Comparison of ENCODE assay signal across 8 mouse cellular contexts in genomic region chr11:75654471-75655390, GRCm38 (mm10). TPM values are rescaled to one million over a fixed set of nuclear protein-coding genes. Genes with fewer than 3 reads are reported as not detected.
DNase-seq lines count a peak whose midpoint lies in the region; ATAC-seq and TF ChIP-seq lines count a peak whose summit lies in the region.

No protein-coding gene starts in this region.

- no peak for TF ChIP-seq CTCF in lung, embryonic 14.5 days (IDR thresholded peaks at IDR 0.05; ENCODE audit: low read depth)
- no peak for TF ChIP-seq CTCF in olfactory bulb, adult 2 months (IDR thresholded peaks at IDR 0.05; ENCODE audit: insufficient read depth, low read depth, low read length)

- no peak for TF ChIP-seq POLR2A in olfactory bulb, adult 2 months (IDR thresholded peaks at IDR 0.05; ENCODE audit: insufficient read depth, low read depth, low read length)

- WGBS in embryonic facial prominence, embryonic 13.5 days, result 41% methylated on average over 25 of the region's 25 CpGs
- WGBS in hindbrain, embryonic 14.5 days, result 41% methylated on average over 25 of the region's 25 CpGs
- WGBS in lung, embryonic 14.5 days, result 43% methylated on average over 25 of the region's 25 CpGs
- 56% methylated on average over 25 of the region's 25 CpGs for WGBS in olfactory bulb, adult 2 months

- no peak for ATAC-seq in megakaryocyte, adult 5-6 weeks (ENCODE audit: poor library complexity, severe bottlenecking)
- ATAC-seq in embryonic facial prominence, embryonic 13.5 days (ENCODE audit: insufficient number of reproducible peaks, insufficient read depth, low FRiP score, low TSS enrichment, low read depth), result no peak
- ATAC-seq in hindbrain, embryonic 14.5 days (ENCODE audit: low FRiP score), result no peak
- ATAC-seq in lung, embryonic 14.5 days (ENCODE audit: insufficient read depth), result no peak

- peak overlapping the region; percentile 67; the same call in 1 of the 2 replicates for H3K9ac ChIP-seq in embryonic facial prominence, embryonic 13.5 days
- H3K9ac ChIP-seq in hindbrain, embryonic 14.5 days, result peak overlapping the region; percentile 52; the same call in 1 of the 2 replicates
- 0 out of 2 replicates have a peak overlapping the region, but pooled peaks have one; percentile 58 for H3K9ac ChIP-seq in lung, embryonic 14.5 days

- peak overlapping the region; percentile 84 for H3K4me2 ChIP-seq in embryonic facial prominence, embryonic 13.5 days
- H3K4me2 ChIP-seq in hindbrain, embryonic 14.5 days (replicated peaks), result peak overlapping the region; percentile 73
- peak overlapping the region; percentile 89 for H3K4me2 ChIP-seq in lung, embryonic 14.5 days

- no peaks in the 10 kb centered on the region for H3K27me3 ChIP-seq in megakaryocyte, embryonic 14.5 days (replicated peaks)
- H3K27me3 ChIP-seq in embryonic facial prominence, embryonic 13.5 days, result peaks cover 25% of the 10 kb centered on the region
- peaks cover 37% of the 10 kb centered on the region for H3K27me3 ChIP-seq in hindbrain, embryonic 14.5 days (ENCODE audit: control insufficient read depth, insufficient read depth, low read length)
- H3K27me3 ChIP-seq in lung, embryonic 14.5 days (ENCODE audit: insufficient read depth, low read length), result 0 out of 2 replicates have a peak, but pooled peaks cover 3% of the 10 kb centered on the region

- H3K4me1 ChIP-seq in megakaryocyte, embryonic 14.5 days, result peaks cover 88% of the 10 kb centered on the region
- peaks cover 54% of the 10 kb centered on the region for H3K4me1 ChIP-seq in embryonic facial prominence, embryonic 13.5 days
- peaks cover 19% of the 10 kb centered on the region; the same call in 1 of the 2 replicates for H3K4me1 ChIP-seq in hindbrain, embryonic 14.5 days (replicated peaks; ENCODE audit: control insufficient read depth, insufficient read depth, low read length)
- H3K4me1 ChIP-seq in lung, embryonic 14.5 days (ENCODE audit: insufficient read depth), result peaks cover 40% of the 10 kb centered on the region
- peaks cover 50% of the 10 kb centered on the region for H3K4me1 ChIP-seq in olfactory bulb, adult 2 months (ENCODE audit: control insufficient read depth, insufficient read depth, low read length)

- H3K27ac ChIP-seq in embryonic facial prominence, embryonic 13.5 days, result peak overlapping the region; percentile 77; the same call in 1 of the 2 replicates
- no peak overlapping the region for H3K27ac ChIP-seq in hindbrain, embryonic 14.5 days
- peak overlapping the region; percentile 89 for H3K27ac ChIP-seq in lung, embryonic 14.5 days (ENCODE audit: low read depth)
- H3K27ac ChIP-seq in olfactory bulb, adult 2 months (ENCODE audit: insufficient read depth, low read depth, low read length), result no peak overlapping the region

- peaks cover 31% of the 10 kb centered on the region for H3K36me3 ChIP-seq in megakaryocyte, embryonic 14.5 days (replicated peaks; ENCODE audit: low read length)
- H3K36me3 ChIP-seq in embryonic facial prominence, embryonic 13.5 days, result peaks cover 18% of the 10 kb centered on the region
- no peaks in the 10 kb centered on the region for H3K36me3 ChIP-seq in hindbrain, embryonic 14.5 days (replicated peaks; ENCODE audit: control insufficient read depth, insufficient read depth)
- peaks cover 16% of the 10 kb centered on the region for H3K36me3 ChIP-seq in lung, embryonic 14.5 days (ENCODE audit: insufficient read depth)

- peak overlapping the region; percentile 94 for H3K4me3 ChIP-seq in megakaryocyte, embryonic 14.5 days (replicated peaks)
- H3K4me3 ChIP-seq in embryonic facial prominence, embryonic 13.5 days, result peak overlapping the region; percentile 82
- H3K4me3 ChIP-seq in hindbrain, embryonic 14.5 days (replicated peaks; ENCODE audit: low read length), result peak overlapping the region; percentile 43
- H3K4me3 ChIP-seq in lung, embryonic 14.5 days (ENCODE audit: low read depth, low read length), result peak overlapping the region; percentile 71
- peak overlapping the region; percentile 45; the same call in 1 of the 2 replicates for H3K4me3 ChIP-seq in olfactory bulb, adult 2 months (ENCODE audit: insufficient read depth, low read depth, low read length)

- no peaks in the 10 kb centered on the region for H3K9me3 ChIP-seq in megakaryocyte, embryonic 14.5 days
- no peaks in the 10 kb centered on the region for H3K9me3 ChIP-seq in embryonic facial prominence, embryonic 13.5 days
- no peaks in the 10 kb centered on the region for H3K9me3 ChIP-seq in hindbrain, embryonic 14.5 days (ENCODE audit: control insufficient read depth, low read length)
- no peaks in the 10 kb centered on the region for H3K9me3 ChIP-seq in lung, embryonic 14.5 days (ENCODE audit: low read depth, low read length)

- DNase-seq in hindbrain, embryonic 14.5 days (ENCODE audit: low spot score), result no peak
- DNase-seq in lung, embryonic 14.5 days, result no peak
- no peak for DNase-seq in right cerebral cortex, postnatal 14 days
- no peak for DNase-seq in left cerebral cortex, adult 11 months (ENCODE audit: low spot score)

RNA-seq across cellular contexts. Expression of gene Myo1c, which starts 4.4 kb away (rescaled TPM):
- 28.1 and 63.4 TPM in 2 replicates for polyA plus RNA-seq in megakaryocyte, embryonic 14.5 days (2012; ENCODE audit: insufficient read depth, low replicate concordance)
- total RNA-seq in megakaryocyte, adult 5-6 weeks (2015), result 21.2 and 28.4 TPM in 2 replicates
- total RNA-seq in megakaryocyte, adult 5-6 weeks (2017), result 25.3 and 29.2 TPM in 2 replicates
- 38.3 and 43.8 TPM in 2 replicates for polyA plus RNA-seq in embryonic facial prominence, embryonic 13.5 days (2015; fragmentation: Nextera tagmentation; extraction: Ambion mirVana)
- 8.7 and 10.4 TPM in 2 replicates for polyA plus RNA-seq in hindbrain, embryonic 14.5 days (2014; fragmentation: Nextera tagmentation; extraction: Ambion mirVana)
- 52.3 and 56.5 TPM in 2 replicates for polyA plus RNA-seq in lung, embryonic 14.5 days (2014; fragmentation: Nextera tagmentation; extraction: Ambion mirVana)
- polyA plus RNA-seq in olfactory bulb, adult 2 months (2012; ENCODE audit: insufficient read depth, insufficient read length, low replicate concordance, missing spikeins), result not detected in 2 replicates

RNA-seq across cellular contexts. Expression of gene Inpp5k, which starts 23.9 kb away (rescaled TPM):
- 38.5 and 43.3 TPM in 2 replicates for polyA plus RNA-seq in megakaryocyte, embryonic 14.5 days (2012; ENCODE audit: insufficient read depth, low replicate concordance)
- 76.2 and 79.9 TPM in 2 replicates for total RNA-seq in megakaryocyte, adult 5-6 weeks (2015)
- 44.5 and 46.5 TPM in 2 replicates for total RNA-seq in megakaryocyte, adult 5-6 weeks (2017)
- polyA plus RNA-seq in embryonic facial prominence, embryonic 13.5 days (2015; fragmentation: Nextera tagmentation; extraction: Ambion mirVana), result 23.2 and 26.2 TPM in 2 replicates
- 42.3 and 44.9 TPM in 2 replicates for polyA plus RNA-seq in hindbrain, embryonic 14.5 days (2014; fragmentation: Nextera tagmentation; extraction: Ambion mirVana)
- polyA plus RNA-seq in lung, embryonic 14.5 days (2014; fragmentation: Nextera tagmentation; extraction: Ambion mirVana), result 23.1 and 24.9 TPM in 2 replicates
- polyA plus RNA-seq in olfactory bulb, adult 2 months (2012; ENCODE audit: insufficient read depth, insufficient read length, low replicate concordance, missing spikeins), result not detected in 2 replicates

RNA-seq across cellular contexts. Expression of gene Crk, which starts 24.3 kb away (rescaled TPM):
- polyA plus RNA-seq in megakaryocyte, embryonic 14.5 days (2012; ENCODE audit: insufficient read depth, low replicate concordance), result 62.5 and 120 TPM in 2 replicates
- total RNA-seq in megakaryocyte, adult 5-6 weeks (2015), result 52.1 and 54.9 TPM in 2 replicates
- 50.7 and 56.2 TPM in 2 replicates for total RNA-seq in megakaryocyte, adult 5-6 weeks (2017)
- polyA plus RNA-seq in embryonic facial prominence, embryonic 13.5 days (2015; fragmentation: Nextera tagmentation; extraction: Ambion mirVana), result 123 and 136 TPM in 2 replicates
- polyA plus RNA-seq in hindbrain, embryonic 14.5 days (2014; fragmentation: Nextera tagmentation; extraction: Ambion mirVana), result 102 and 115 TPM in 2 replicates
- polyA plus RNA-seq in lung, embryonic 14.5 days (2014; fragmentation: Nextera tagmentation; extraction: Ambion mirVana), result 109 and 116 TPM in 2 replicates
- polyA plus RNA-seq in olfactory bulb, adult 2 months (2012; ENCODE audit: insufficient read depth, insufficient read length, low replicate concordance, missing spikeins), result not detected in 2 replicates

Comparison
In these comparisons a context has a peak if more than half of its experiments do, and no peak if none do; other contexts are left out.
1. H3K4me3 ChIP-seq: peak in every context shown above with its lines; median percentile 94 in megakaryocyte, embryonic 14.5 days; 82 in embryonic facial prominence, embryonic 13.5 days; 71 in lung, embryonic 14.5 days; 45 in olfactory bulb, adult 2 months; 43 in hindbrain, embryonic 14.5 days.
2. H3K27ac ChIP-seq: peak in embryonic facial prominence, embryonic 13.5 days (single experiment) and lung, embryonic 14.5 days (single experiment); none in hindbrain, embryonic 14.5 days (single experiment) and olfactory bulb, adult 2 months (single experiment).
3. RNA of gene Crk, which starts 24.3 kb away (polyA plus RNA-seq): 123 to 136 TPM in embryonic facial prominence, embryonic 13.5 days, 109 to 116 TPM in lung, embryonic 14.5 days, 102 to 115 TPM in hindbrain, embryonic 14.5 days and 62.5 to 120 TPM in megakaryocyte, embryonic 14.5 days; not detected in olfactory bulb, adult 2 months; every median in the first group is over 10 times any median in the second.
4. Peak in every context shown above with its lines, with median percentiles within 50 percentile points of each other: H3K4me2 ChIP-seq and H3K9ac ChIP-seq.